31 mouse cellular contexts compared by ENCODE assay signal in genomic region chr2:130200961-130201360, GRCm38 (mm10). TPM values are rescaled to one million over a fixed set of nuclear protein-coding genes. Genes with fewer than 3 reads are reported as not detected.
"Had no signal": no experiment of that assay in that cellular context is flagged by ENCODE, and none has a peak within 500 bp of the region (broad histone marks: within the 10 kb centered on the region; RNA-seq: fewer than 3 reads in every experiment).

No protein-coding gene starts in this region.

- H3K27ac ChIP-seq: gastrocnemius, adult 2 months; heart, adult 2 months; heart, embryonic 13.5 days; heart, embryonic 15.5 days; hindbrain, embryonic 10.5 days; hindbrain, embryonic 12.5 days; hindbrain, embryonic 14.5 days; intestine, embryonic 15.5 days; layer of hippocampus, adult 2 months; left cerebral cortex, adult 2 months; limb, embryonic 13.5 days; liver, embryonic 13.5 days had no signal

- H3K9ac ChIP-seq: heart, embryonic 13.5 days; heart, embryonic 15.5 days; hindbrain, embryonic 12.5 days; hindbrain, embryonic 14.5 days; intestine, embryonic 15.5 days; limb, embryonic 13.5 days; liver, embryonic 13.5 days had no signal

- ATAC-seq: hindbrain, embryonic 16.5 days; inflammation-experienced regulatory T-cells, adult 6 months; intestine, embryonic 15.5 days; intestine, postnatal 0 days had no signal

- H3K4me1 ChIP-seq: heart, embryonic 13.5 days; heart, embryonic 15.5 days; hindbrain, embryonic 10.5 days; hindbrain, embryonic 12.5 days; intestine, embryonic 15.5 days; limb, embryonic 13.5 days; liver, embryonic 13.5 days had no signal

- H3K27me3 ChIP-seq: heart, embryonic 15.5 days; hindbrain, embryonic 12.5 days; intestine, embryonic 15.5 days; limb, embryonic 13.5 days; liver, embryonic 13.5 days had no signal

- H3K9me3 ChIP-seq: heart, embryonic 13.5 days; heart, embryonic 15.5 days; intestine, embryonic 15.5 days; liver, embryonic 13.5 days had no signal

- H3K4me2 ChIP-seq: heart, embryonic 13.5 days; heart, embryonic 15.5 days; hindbrain, embryonic 12.5 days; hindbrain, embryonic 14.5 days; intestine, embryonic 15.5 days; limb, embryonic 13.5 days; liver, embryonic 11.5 days; liver, embryonic 13.5 days had no signal

- H3K4me3 ChIP-seq: gastrocnemius, adult 2 months; heart, adult 2 months; heart, embryonic 13.5 days; heart, embryonic 15.5 days; hindbrain, embryonic 10.5 days; hindbrain, embryonic 12.5 days; intestine, embryonic 15.5 days; layer of hippocampus, adult 2 months; left cerebral cortex, adult 2 months; limb, embryonic 13.5 days; liver, embryonic 13.5 days had no signal

- H3K36me3 ChIP-seq: heart, embryonic 13.5 days; heart, embryonic 15.5 days; hindbrain, embryonic 10.5 days; hindbrain, embryonic 12.5 days; intestine, embryonic 15.5 days; limb, embryonic 13.5 days; liver, embryonic 13.5 days had no signal

- DNase-seq: gastrocnemius, adult 2 months; gastrocnemius, postnatal 10 days; gastrocnemius, postnatal 25 days; heart, adult 2 months; heart, postnatal 14 days; heart, postnatal 4 days; kidney, adult 18-20 months; kidney, adult 8-10 months; kidney, postnatal 10 days; kidney, postnatal 25 days; kidney, postnatal 4 days; liver; liver, embryonic 13.5 days had no signal

RNA-seq across cellular contexts. Expression of gene Tmc2, which starts 6.0 kb away (rescaled TPM):
- polyA plus RNA-seq: frontal cortex, adult 2 months; heart, adult 2 months; heart, embryonic 13.5 days; heart, embryonic 15.5 days; heart, postnatal 0 days; hindbrain, embryonic 10.5 days; hindbrain, embryonic 12.5 days; hindbrain, embryonic 14.5 days; hindbrain, embryonic 16.5 days; inflammation-experienced regulatory T-cells, adult 6 months; intestine, embryonic 15.5 days; intestine, postnatal 0 days; kidney, embryonic 14.5 days; kidney, embryonic 16.5 days; limb, embryonic 11.5 days; limb, embryonic 13.5 days; liver, embryonic 13.5 days had no signal
